Mouse (Mus musculus) liver, embryonic 16.5 days (tissue): Measurements from ENCODE around the gene Bach2. TPM values are rescaled to one million over a fixed set of nuclear protein-coding genes. Genes with fewer than 3 reads are reported as not detected.

Source experiments
- ATAC-seq: fragments of 200-750 bp; cut with Nextera tagmentation; 2 replicates; pipeline ENCODE4 v1.8.0; 2017; ENCODE audit warnings: low read depth, mild to moderate bottlenecking, moderate number of reproducible peaks, moderate library complexity
- H3K27ac ChIP-seq: fragments of 300-500 bp; sonication (generic); 2 replicates; pipeline ENCODE4 v1.5.1; 2014; ENCODE audit warnings: mild to moderate bottlenecking, low read length
- H3K27me3 ChIP-seq: fragments of 300-500 bp; sonication (generic); 2 replicates; pipeline ENCODE4 v1.6.1; 2014; ENCODE audit warnings: low read depth, low read length, mixed read lengths; ENCODE audit not compliant: control insufficient read depth, insufficient read depth
- H3K36me3 ChIP-seq: fragments of 300-500 bp; sonication (generic); 2 replicates; pipeline ENCODE4 v1.6.1; 2014; ENCODE audit warnings: mild to moderate bottlenecking; ENCODE audit not compliant: control insufficient read depth, insufficient read depth
- H3K4me1 ChIP-seq: fragments of 300-500 bp; sonication (generic); 2 replicates; pipeline ENCODE4 v1.6.1; 2014; ENCODE audit warnings: low read depth, low read length, mixed read lengths; ENCODE audit not compliant: control insufficient read depth
- H3K4me2 ChIP-seq: fragments of 300-500 bp; sonication (generic); 2 replicates; pipeline ENCODE4 v1.6.1; 2014; ENCODE audit warnings: low read depth, low read length, mixed read lengths
- H3K4me3 ChIP-seq: fragments of 300-500 bp; sonication (generic); 2 replicates; pipeline ENCODE4 v1.5.1; 2014; ENCODE audit warnings: low read depth, mild to moderate bottlenecking, low read length
- H3K9ac ChIP-seq: fragments of 300-500 bp; sonication (generic); 2 replicates; pipeline ENCODE4 v1.6.1; 2014; ENCODE audit warnings: low read depth, low read length
- H3K9me3 ChIP-seq: fragments of 300-500 bp; sonication (generic); replicated peaks from 2 replicates; pipeline ENCODE4 v1.6.1; 2016; ENCODE audit warnings: low read length; ENCODE audit not compliant: control insufficient read depth
- WGBS: fragments of 180-500 bp; shearing (Covaris S2); extraction: QIAGEN DNeasy Blood & Tissue Kit; methylation state at CpG from one replicate; pipeline ENCODE4 v1.1.7; 2014; ENCODE audit not compliant: insufficient replicate concordance; 5-methylcytosine and 5-hydroxymethylcytosine counted together
- polyA plus RNA-seq: library from polyadenylated mRNA; unstranded; fragments of >200 nt; fragmentation: Nextera tagmentation; extraction: Ambion mirVana; gene quantifications from 2 replicates; pipeline ENCODE4 v1.2.1, GENCODE M21; 2015

Bach2 gene
- polyA plus RNA-seq, 1 experiment from 2014 or later, result 1.5 TPM

- Histone ChIP-seq H3K4me2 (no peak overlapping the region), H3K4me3 (no peak overlapping the region), H3K9me3 (no peaks in the 10 kb centered on the region), H3K4me1 (peaks cover 9% of the 10 kb centered on the region; the same call in 1 of the 2 replicates), H3K36me3 (no peaks in the 10 kb centered on the region), H3K27ac (no peak overlapping the region), H3K27me3 (no peaks in the 10 kb centered on the region), H3K9ac (no peak overlapping the region)
- 85% methylated on average over 35 of the region's 35 CpGs for WGBS
- ATAC-seq, result no peak
These were observed 323.9 kb downstream of the Bach2 start for GRCm38 (mm10) chr4:32562319-32563115.

DNA sequence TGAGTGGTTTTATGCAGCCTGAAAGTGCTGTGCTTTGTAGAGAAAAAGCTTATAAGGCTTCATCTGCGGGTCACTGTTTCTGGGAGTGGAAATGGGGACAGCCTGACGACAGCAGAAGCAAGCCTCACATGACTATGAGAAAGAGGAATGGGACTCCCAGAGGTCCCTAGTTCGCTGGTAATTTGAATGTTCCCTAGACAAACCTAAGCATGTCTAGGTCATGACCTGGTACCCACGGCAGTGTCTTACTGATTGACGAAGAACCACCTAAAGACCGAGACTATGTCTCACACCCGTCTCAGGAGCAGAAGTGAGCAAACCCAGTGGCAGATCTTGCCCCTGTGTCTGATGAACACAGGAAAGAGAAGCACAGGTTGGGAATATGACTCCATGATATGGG lies 325.8 kb downstream of the Bach2 start:
- Histone ChIP-seq H3K36me3 (no peaks in the 10 kb centered on the region), H3K4me3 (no peak overlapping the region), H3K9me3 (no peaks in the 10 kb centered on the region), H3K4me1 (peaks cover 13% of the 10 kb centered on the region), H3K27me3 (no peaks in the 10 kb centered on the region), H3K27ac (no peak overlapping the region; the same call in 1 of the 2 replicates), H3K4me2 (no peak overlapping the region), H3K9ac (no peak overlapping the region)
- WGBS, result 57% methylated on average over 7 of the region's 7 CpGs
- ATAC-seq, result no peak

DNA sequence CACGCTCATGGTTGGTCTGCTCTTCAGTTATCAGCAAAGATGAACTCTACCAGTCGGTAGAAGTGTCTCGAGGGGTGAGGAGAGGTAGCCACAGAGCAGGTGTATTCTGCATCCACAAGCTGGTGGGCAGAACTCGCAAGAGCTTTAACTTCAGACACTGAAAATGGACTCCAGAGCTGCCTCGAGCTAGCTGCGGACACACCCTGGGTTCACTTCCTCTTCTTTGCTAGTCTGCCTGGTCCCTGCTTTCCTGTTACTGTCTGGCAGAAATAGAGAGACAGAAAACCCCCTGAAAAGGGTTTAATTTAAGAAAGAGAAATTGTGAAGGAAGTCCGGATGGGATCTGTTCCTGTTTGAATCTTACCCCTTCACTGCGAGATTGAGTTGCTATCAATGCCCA lies 326.3 kb downstream of the Bach2 start:
- Histone ChIP-seq H3K36me3 (no peaks in the 10 kb centered on the region), H3K27me3 (no peaks in the 10 kb centered on the region), H3K9me3 (no peaks in the 10 kb centered on the region), H3K4me1 (peaks cover 17% of the 10 kb centered on the region), H3K9ac (no peak overlapping the region), H3K4me2 (no peak overlapping the region), H3K4me3 (no peak overlapping the region), H3K27ac (peak overlapping the region; percentile 29; the same call in 1 of the 2 replicates)
- WGBS, result 24% methylated on average over 8 of the region's 8 CpGs
- no peak for ATAC-seq

GRCm38 (mm10) chr4:32569054-32569453 lies 330.4 kb downstream of the Bach2 start:
- no peak overlapping the region for H3K4me2 ChIP-seq
- no peaks in the 10 kb centered on the region for H3K27me3 ChIP-seq
- peaks cover 13% of the 10 kb centered on the region for H3K4me1 ChIP-seq
- H3K4me3 ChIP-seq, result no peak overlapping the region
- 50% methylated on average over 4 of the region's 4 CpGs for WGBS
- no peak for ATAC-seq
- no peaks in the 10 kb centered on the region for H3K36me3 ChIP-seq
- no peak overlapping the region for H3K9ac ChIP-seq
- peak overlapping the region; percentile 81 for H3K27ac ChIP-seq
- H3K9me3 ChIP-seq, result no peaks in the 10 kb centered on the region

DNA sequence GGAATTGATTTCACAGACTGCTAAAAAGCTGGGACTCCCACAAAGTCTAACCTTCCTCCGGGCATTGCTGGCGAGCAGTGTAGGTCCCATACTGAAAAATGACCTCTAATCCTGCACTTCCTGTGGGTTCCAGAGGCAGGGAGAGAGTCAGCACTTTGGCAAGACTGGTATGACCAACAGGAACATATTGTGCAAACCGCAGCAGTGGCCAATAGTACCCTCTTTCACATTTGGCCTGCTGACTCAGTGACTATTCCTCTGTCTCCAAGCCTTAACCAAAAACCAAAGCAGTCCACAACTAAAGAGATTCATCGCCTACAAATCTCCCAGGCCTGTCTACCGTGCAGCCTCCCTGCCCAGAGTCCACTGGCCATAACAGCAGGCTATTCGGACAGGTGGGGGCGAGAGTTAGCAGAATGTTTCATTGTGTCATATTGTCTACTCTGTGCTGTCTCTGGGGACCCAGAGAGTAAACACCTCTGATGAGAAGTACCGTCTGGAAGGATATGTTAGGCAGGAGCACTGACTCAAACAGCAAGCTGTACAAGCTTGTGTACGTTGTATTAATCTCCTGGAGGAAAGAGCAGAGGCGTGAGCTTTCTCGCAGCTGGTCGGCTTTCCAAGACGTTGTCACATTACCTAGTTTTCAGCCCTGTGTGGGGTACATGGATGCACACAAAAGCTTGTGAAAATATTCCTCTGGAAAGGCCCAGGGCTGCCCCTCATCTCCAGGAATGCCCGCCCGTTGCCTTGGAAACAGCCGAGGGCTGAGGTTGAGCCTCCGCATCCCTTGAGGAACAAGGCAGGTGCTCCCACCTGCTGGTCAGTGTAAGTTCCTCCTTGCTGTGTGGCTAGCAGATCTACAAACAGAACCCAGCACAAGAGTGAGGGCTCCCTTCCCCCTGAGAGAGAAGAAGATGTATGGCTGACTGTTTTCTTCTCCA lies 331.7 kb downstream of the Bach2 start:
- WGBS, result 51% methylated on average over 17 of the region's 17 CpGs
- Histone ChIP-seq H3K9ac (no peak overlapping the region), H3K4me2 (peak overlapping the region; percentile 24)

DNA sequence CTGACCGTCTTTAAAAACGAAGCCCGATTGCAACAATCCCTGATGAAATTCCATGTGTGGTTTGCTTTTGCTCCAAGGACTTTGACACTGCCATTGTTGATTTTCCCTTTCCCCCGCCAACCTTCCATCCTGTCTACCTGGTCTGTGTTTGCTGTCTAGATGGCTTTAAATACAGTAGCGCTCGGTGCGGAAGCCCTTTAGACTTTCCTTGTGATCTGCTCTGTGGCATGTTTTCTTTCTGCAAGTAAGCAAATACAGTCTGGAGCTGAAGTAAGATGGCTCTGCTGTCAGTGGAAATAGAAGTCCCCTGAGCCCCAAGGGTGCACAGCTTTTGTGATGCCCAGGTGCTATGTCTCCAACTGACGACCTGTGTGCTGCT lies 332.3 kb downstream of the Bach2 start:
- Histone ChIP-seq H3K36me3 (no peaks in the 10 kb centered on the region), H3K27me3 (no peaks in the 10 kb centered on the region), H3K4me1 (peaks cover 13% of the 10 kb centered on the region), H3K4me2 (peak overlapping the region; percentile 24), H3K9ac (no peak overlapping the region), H3K27ac (peak overlapping the region; percentile 85), H3K4me3 (no peak overlapping the region), H3K9me3 (no peaks in the 10 kb centered on the region)
- peak; percentile 78 for ATAC-seq
- WGBS, result 60% methylated on average over 8 of the region's 8 CpGs

More for the DNA sequence above, 331.7 kb downstream of the Bach2 start:
- H3K27ac ChIP-seq, result peak overlapping the region; percentile 81
- no peaks in the 10 kb centered on the region for H3K27me3 ChIP-seq
- peak; percentile 42 for ATAC-seq
- peaks cover 13% of the 10 kb centered on the region for H3K4me1 ChIP-seq
- no peaks in the 10 kb centered on the region for H3K36me3 ChIP-seq
- no peak overlapping the region for H3K4me3 ChIP-seq
- no peaks in the 10 kb centered on the region for H3K9me3 ChIP-seq

DNA sequence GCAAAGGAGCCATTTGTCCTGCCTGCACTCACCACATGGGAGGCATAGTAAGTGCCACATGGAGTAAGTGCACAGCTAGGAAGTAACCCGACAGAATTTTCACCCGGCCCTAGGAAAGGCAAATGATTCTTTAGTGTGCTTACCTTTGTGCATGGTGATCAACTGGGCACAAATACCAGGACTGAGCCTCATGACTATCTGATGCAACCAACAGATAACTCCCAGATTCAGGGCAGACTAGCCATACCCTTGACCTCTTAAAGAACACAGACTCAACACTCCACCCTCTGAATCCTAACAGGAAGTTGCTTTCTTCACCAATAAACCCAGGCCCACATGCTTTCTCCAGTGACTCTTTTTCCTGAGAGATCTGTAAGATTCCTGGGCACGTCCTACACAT lies 332.8 kb downstream of the Bach2 start:
- no peaks in the 10 kb centered on the region for H3K36me3 ChIP-seq
- H3K9ac ChIP-seq, result no peak overlapping the region

GRCm38 (mm10) chr4:32572118-32572517 lies 333.5 kb downstream of the Bach2 start:
- Histone ChIP-seq H3K9ac (no peak overlapping the region), H3K27ac (0 out of 2 replicates have a peak overlapping the region, but pooled peaks have one; percentile 32), H3K36me3 (no peaks in the 10 kb centered on the region), H3K4me2 (no peak overlapping the region), H3K9me3 (no peaks in the 10 kb centered on the region), H3K4me3 (no peak overlapping the region), H3K27me3 (no peaks in the 10 kb centered on the region), H3K4me1 (peaks cover 13% of the 10 kb centered on the region)
- peak; percentile 28; the same call in 1 of the 2 replicates for ATAC-seq
- 35% methylated on average over 1 of the region's 1 CpGs for WGBS

More for the DNA sequence above, 332.8 kb downstream of the Bach2 start:
- Histone ChIP-seq H3K27ac (peak overlapping the region; percentile 85), H3K4me1 (peaks cover 13% of the 10 kb centered on the region), H3K9me3 (no peaks in the 10 kb centered on the region), H3K4me3 (no peak overlapping the region), H3K4me2 (peak overlapping the region; percentile 23), H3K27me3 (no peaks in the 10 kb centered on the region)
- 34% methylated on average over 3 of the region's 3 CpGs for WGBS
- ATAC-seq, result peak; percentile 55
